Mouse (Mus musculus): ENCODE data around the gene Bcl9l. TPM values are rescaled to one million over a fixed set of nuclear protein-coding genes. Genes with fewer than 3 reads are reported as not detected.

Bcl9l gene
- total RNA-seq, 2 experiments from 2014 or later = 36.2 to 41.7 TPM

GRCm38 (mm10) chr9:44497624-44498377 is 15.2 kb downstream of the Bcl9l start:
- peak; percentile 59 to 63 for DNase-seq

DNA sequence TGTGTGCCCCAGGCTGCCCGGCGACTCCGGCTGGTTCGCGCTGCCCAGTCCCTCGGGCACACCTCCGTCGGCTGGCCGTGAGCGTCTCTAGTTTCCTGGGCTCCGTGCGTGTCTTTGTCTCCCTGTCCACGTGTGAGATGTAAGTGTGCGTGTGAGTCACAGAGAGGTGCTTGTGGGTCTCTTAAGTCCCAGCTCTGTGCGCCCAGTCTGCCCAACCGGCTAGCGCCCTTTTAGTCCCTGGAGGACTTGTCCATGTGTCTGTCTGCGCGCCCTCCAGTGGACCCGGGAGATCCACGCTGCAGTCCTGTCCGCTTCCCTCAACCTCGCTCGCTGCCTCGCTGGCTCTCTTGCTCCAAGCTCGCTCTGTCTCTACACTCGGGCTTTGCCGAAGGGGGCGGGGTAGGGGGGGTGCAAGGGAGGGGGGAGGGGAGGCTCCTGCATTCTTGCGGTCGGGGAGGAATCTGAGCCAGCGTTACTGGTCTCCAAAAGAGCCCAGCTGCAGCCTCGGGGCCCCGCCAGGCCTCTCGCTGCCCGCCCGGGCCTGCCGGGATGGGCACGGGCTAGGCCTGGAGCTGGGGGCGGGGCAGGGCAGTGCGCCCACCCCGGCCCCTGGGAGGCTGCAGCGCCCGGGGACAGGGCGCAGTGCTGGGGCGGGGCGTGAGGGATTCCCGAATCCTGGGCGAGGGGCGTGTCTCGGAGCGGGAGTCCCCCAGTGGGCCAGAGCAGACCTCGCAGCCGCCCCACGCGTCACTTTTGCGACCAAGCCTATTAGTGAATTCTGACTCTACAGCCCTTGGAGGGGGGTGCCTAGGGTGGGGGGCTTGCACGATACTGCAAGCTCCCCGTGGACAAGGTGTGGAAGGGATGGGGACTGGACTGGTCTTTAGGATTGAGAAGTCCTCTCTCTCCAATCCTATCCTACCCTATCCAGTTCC is 16.1 kb downstream of the Bcl9l start:
- peak; percentile 81 to 88 for DNase-seq

GRCm38 (mm10) chr9:44499356-44500162 is 16.9 kb downstream of the Bcl9l start:
- peak; percentile 78 to 82 for DNase-seq

- DNase-seq = peak in 1 of 2 experiments; percentile 50
Measured at GRCm38 (mm10) chr9:44500163-44500533, 17.5 kb downstream of the Bcl9l start.

- DNase-seq = peak in 1 of 2 experiments; percentile 2
Measured at GRCm38 (mm10) chr9:44500638-44501175, 18.1 kb downstream of the Bcl9l start.

- peak; percentile 12 to 37 for DNase-seq
Measured at GRCm38 (mm10) chr9:44501206-44501879, 18.7 kb downstream of the Bcl9l start.

GRCm38 (mm10) chr9:44502006-44502405 is 19.4 kb downstream of the Bcl9l start:
- DNase-seq = peak; percentile 80 to 95

GRCm38 (mm10) chr9:44504893-44505823 is 22.5 kb downstream of the Bcl9l start:
- DNase-seq = no peak

- peak in 1 of 2 experiments; percentile 16 for DNase-seq
Measured at GRCm38 (mm10) chr9:44505824-44506467, 23.3 kb downstream of the Bcl9l start.

- DNase-seq = peak in 1 of 2 experiments; percentile 14
Measured at GRCm38 (mm10) chr9:44506566-44506965, 23.9 kb downstream of the Bcl9l start.

DNA sequence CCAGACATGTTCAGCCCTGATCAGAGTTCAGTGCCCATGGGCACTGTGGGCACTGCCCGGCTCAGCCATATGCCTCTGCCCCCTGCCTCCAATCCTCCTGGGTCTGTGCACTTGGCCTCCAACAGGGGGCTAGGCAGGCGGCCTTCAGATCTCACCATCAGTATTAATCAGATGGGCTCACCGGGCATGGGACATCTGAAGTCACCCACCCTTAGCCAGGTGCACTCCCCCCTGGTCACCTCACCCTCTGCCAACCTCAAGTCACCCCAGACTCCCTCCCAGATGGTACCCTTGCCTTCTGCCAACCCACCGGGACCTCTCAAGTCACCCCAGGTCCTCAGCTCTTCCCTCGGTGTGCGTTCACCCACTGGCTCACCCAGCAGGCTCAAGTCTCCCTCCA is 24.7 kb downstream of the Bcl9l start:
- DNase-seq = no peak

DNA sequence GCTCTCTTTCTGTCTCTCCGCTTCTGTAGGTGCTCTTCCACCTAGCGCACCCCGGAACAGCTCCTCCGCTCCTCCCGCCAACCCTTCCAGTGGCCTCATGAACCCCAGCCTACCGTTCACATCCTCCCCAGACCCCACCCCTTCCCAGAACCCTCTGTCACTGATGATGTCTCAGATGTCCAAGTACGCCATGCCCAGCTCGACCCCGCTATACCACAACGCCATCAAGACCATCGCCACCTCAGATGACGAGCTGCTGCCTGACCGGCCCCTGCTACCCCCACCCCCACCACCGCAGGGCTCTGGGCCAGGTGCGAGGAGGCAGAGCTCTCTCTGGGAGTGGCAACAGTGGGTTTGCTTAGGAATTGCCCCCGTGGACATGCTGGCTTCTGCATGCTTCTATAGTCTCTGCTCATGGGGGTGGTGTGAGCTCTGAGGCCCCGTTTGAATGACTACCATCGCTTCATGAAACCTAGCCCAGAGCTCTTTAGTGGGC is 25.5 kb downstream of the Bcl9l start:
- DNase-seq = peak in 1 of 2 experiments; percentile 10

- DNase-seq = peak; percentile 14 to 29
Measured at GRCm38 (mm10) chr9:44508721-44509486, 26.3 kb downstream of the Bcl9l start.

GRCm38 (mm10) chr9:44509487-44510354 is 27.1 kb downstream of the Bcl9l start:
- DNase-seq = peak; percentile 93 to 97

GRCm38 (mm10) chr9:44510355-44510871 is 27.8 kb downstream of the Bcl9l start:
- DNase-seq = peak; percentile 18 to 51

- DNase-seq = peak; percentile 78 to 88
Measured at GRCm38 (mm10) chr9:44510872-44511601, 28.4 kb downstream of the Bcl9l start.
